Comparison of ENCODE assay signal across 14 mouse cellular contexts in genomic region chr11:76332240-76332639, GRCm38 (mm10).
DNase-seq lines count a peak whose midpoint lies in the region; ATAC-seq and TF ChIP-seq lines count a peak whose summit lies in the region.
"Had no signal": no experiment of that assay in that cellular context is flagged by ENCODE, and none has a peak within 500 bp of the region (broad histone marks: within the 10 kb centered on the region; RNA-seq: fewer than 3 reads in every experiment).

No protein-coding gene starts in this region.

- H3K4me2 ChIP-seq in forebrain, embryonic 12.5 days: no peak overlapping the region
- no peak overlapping the region for H3K4me2 ChIP-seq in forebrain, postnatal 0 days (ENCODE audit: low read depth)
- peak overlapping the region; percentile 31; the same call in 1 of the 2 replicates for H3K4me2 ChIP-seq in lung, embryonic 14.5 days
- H3K4me2 ChIP-seq in intestine, embryonic 16.5 days (ENCODE audit: low read depth, low read length): no peak overlapping the region
- no peak overlapping the region for H3K4me2 ChIP-seq in limb, embryonic 14.5 days (replicated peaks; ENCODE audit: low read depth, low read length, severe bottlenecking)
- H3K4me2 ChIP-seq in liver, postnatal 0 days (ENCODE audit: low read depth, low read length): no peak overlapping the region
- H3K4me2 ChIP-seq: forebrain, embryonic 13.5 days; hindbrain, embryonic 15.5 days; midbrain, embryonic 15.5 days had no signal

- H3K4me1 ChIP-seq in forebrain, embryonic 12.5 days: peaks cover 33% of the 10 kb centered on the region
- H3K4me1 ChIP-seq in forebrain, postnatal 0 days (ENCODE audit: insufficient read depth): 0 out of 2 replicates have a peak, but pooled peaks cover 3% of the 10 kb centered on the region
- peaks cover 23% of the 10 kb centered on the region for H3K4me1 ChIP-seq in lung, embryonic 14.5 days (ENCODE audit: insufficient read depth)
- H3K4me1 ChIP-seq in intestine, embryonic 16.5 days (ENCODE audit: control insufficient read depth, insufficient read depth, low read length): peaks cover 16% of the 10 kb centered on the region
- H3K4me1 ChIP-seq in limb, embryonic 14.5 days (ENCODE audit: control insufficient read depth, insufficient read depth, low read length): peaks cover 30% of the 10 kb centered on the region
- peaks cover 6% of the 10 kb centered on the region; the same call in 1 of the 2 replicates for H3K4me1 ChIP-seq in liver, postnatal 0 days (ENCODE audit: insufficient read depth)

- no peak for DNase-seq in forebrain, postnatal 0 days
- DNase-seq in lung, embryonic 14.5 days: peak; percentile 71
- DNase-seq in lung, adult 18-20 months: no peak
- peak; percentile 22 for DNase-seq in limb, embryonic 14.5 days (ENCODE audit: low spot score)
- DNase-seq in cerebellum, postnatal 36 days: no peak
- DNase-seq in liver, postnatal 0 days: no peak
- DNase-seq: cerebellum, adult 11 months; right cerebral cortex, postnatal 4 days had no signal

- TF ChIP-seq EP300 in liver, postnatal 0 days (IDR thresholded peaks at IDR 0.05; ENCODE audit: low read depth): no peak

- no peak for ATAC-seq in forebrain, embryonic 12.5 days (ENCODE audit: low FRiP score)
- no peak for ATAC-seq in forebrain, postnatal 0 days
- 0 out of 2 replicates have a peak, but pooled peaks have one; percentile 45 for ATAC-seq in lung, embryonic 14.5 days (ENCODE audit: insufficient read depth)
- no peak for ATAC-seq in intestine, embryonic 16.5 days
- ATAC-seq in limb, embryonic 14.5 days (ENCODE audit: low FRiP score, low read depth): no peak
- ATAC-seq in liver, postnatal 0 days: no peak
- ATAC-seq: forebrain, embryonic 13.5 days; midbrain, embryonic 15.5 days had no signal

- H3K9ac ChIP-seq in forebrain, embryonic 12.5 days: no peak overlapping the region
- no peak overlapping the region for H3K9ac ChIP-seq in forebrain, postnatal 0 days
- no peak overlapping the region for H3K9ac ChIP-seq in lung, embryonic 14.5 days
- H3K9ac ChIP-seq in intestine, embryonic 16.5 days (ENCODE audit: low read depth, low read length): no peak overlapping the region
- no peak overlapping the region for H3K9ac ChIP-seq in limb, embryonic 14.5 days (ENCODE audit: low read depth, low read length, severe bottlenecking)
- no peak overlapping the region for H3K9ac ChIP-seq in liver, postnatal 0 days (replicated peaks)
- H3K9ac ChIP-seq: forebrain, embryonic 13.5 days; hindbrain, embryonic 15.5 days; midbrain, embryonic 15.5 days had no signal

- H3K36me3 ChIP-seq in forebrain, embryonic 12.5 days (replicated peaks): no peaks in the 10 kb centered on the region
- H3K36me3 ChIP-seq in forebrain, postnatal 0 days (ENCODE audit: insufficient read depth): no peaks in the 10 kb centered on the region
- H3K36me3 ChIP-seq in lung, embryonic 14.5 days (ENCODE audit: insufficient read depth): no peaks in the 10 kb centered on the region
- H3K36me3 ChIP-seq in intestine, embryonic 16.5 days (ENCODE audit: control insufficient read depth, insufficient read depth, low read length): no peaks in the 10 kb centered on the region
- H3K36me3 ChIP-seq in limb, embryonic 14.5 days (ENCODE audit: control insufficient read depth, insufficient read depth, low read length): no peaks in the 10 kb centered on the region
- H3K36me3 ChIP-seq in liver, postnatal 0 days (replicated peaks; ENCODE audit: insufficient read depth, low read length): no peaks in the 10 kb centered on the region
- H3K36me3 ChIP-seq: hindbrain, embryonic 15.5 days; midbrain, embryonic 15.5 days had no signal

- no peak for TF ChIP-seq CTCF in forebrain, postnatal 0 days (IDR thresholded peaks at IDR 0.05; ENCODE audit: low read depth)
- TF ChIP-seq CTCF in lung, embryonic 14.5 days (IDR thresholded peaks at IDR 0.05; ENCODE audit: low read depth): no peak
- TF ChIP-seq CTCF in liver, postnatal 0 days (IDR thresholded peaks at IDR 0.05; ENCODE audit: low read depth): no peak

- 0 out of 2 replicates have a peak overlapping the region, but pooled peaks have one; percentile 36 for H3K27ac ChIP-seq in forebrain, embryonic 12.5 days
- H3K27ac ChIP-seq in forebrain, postnatal 0 days (ENCODE audit: low read depth, low read length): no peak overlapping the region
- peak overlapping the region; percentile 58; the same call in 1 of the 2 replicates for H3K27ac ChIP-seq in lung, embryonic 14.5 days (ENCODE audit: low read depth)
- H3K27ac ChIP-seq in intestine, embryonic 16.5 days (ENCODE audit: low read length): 0 out of 2 replicates have a peak overlapping the region, but pooled peaks have one; percentile 2
- no peak overlapping the region for H3K27ac ChIP-seq in limb, embryonic 14.5 days (replicated peaks; ENCODE audit: low read depth, low read length)
- no peak overlapping the region for H3K27ac ChIP-seq in liver, postnatal 0 days (ENCODE audit: low read depth)
- H3K27ac ChIP-seq: forebrain, embryonic 13.5 days; hindbrain, embryonic 15.5 days; midbrain, embryonic 15.5 days had no signal

- H3K4me3 ChIP-seq in forebrain, embryonic 12.5 days (replicated peaks): no peak overlapping the region
- no peak overlapping the region for H3K4me3 ChIP-seq in forebrain, postnatal 0 days (ENCODE audit: low read depth, low read length)
- H3K4me3 ChIP-seq in lung, embryonic 14.5 days (ENCODE audit: low read depth, low read length): no peak overlapping the region
- no peak overlapping the region for H3K4me3 ChIP-seq in intestine, embryonic 16.5 days (ENCODE audit: low read length)
- H3K4me3 ChIP-seq in limb, embryonic 14.5 days (replicated peaks; ENCODE audit: low read length): no peak overlapping the region
- no peak overlapping the region for H3K4me3 ChIP-seq in liver, postnatal 0 days (ENCODE audit: low read depth, low read length)
- H3K4me3 ChIP-seq: forebrain, embryonic 13.5 days; hindbrain, embryonic 15.5 days; midbrain, embryonic 15.5 days had no signal

- no peaks in the 10 kb centered on the region for H3K27me3 ChIP-seq in forebrain, embryonic 12.5 days
- no peaks in the 10 kb centered on the region for H3K27me3 ChIP-seq in forebrain, postnatal 0 days (ENCODE audit: insufficient read depth, low read length)
- H3K27me3 ChIP-seq in lung, embryonic 14.5 days (ENCODE audit: insufficient read depth, low read length): no peaks in the 10 kb centered on the region
- no peaks in the 10 kb centered on the region for H3K27me3 ChIP-seq in intestine, embryonic 16.5 days (replicated peaks; ENCODE audit: control insufficient read depth, insufficient read depth, low read length)
- H3K27me3 ChIP-seq in limb, embryonic 14.5 days (ENCODE audit: control insufficient read depth, insufficient read depth, low read length): no peaks in the 10 kb centered on the region
- no peaks in the 10 kb centered on the region for H3K27me3 ChIP-seq in liver, postnatal 0 days (ENCODE audit: insufficient read depth, low read length)
- H3K27me3 ChIP-seq: CH12.LX; forebrain, embryonic 13.5 days; hindbrain, embryonic 15.5 days; midbrain, embryonic 15.5 days had no signal

- no peak for TF ChIP-seq POLR2A in limb, embryonic 14.5 days (IDR thresholded peaks at IDR 0.05; ENCODE audit: borderline replicate concordance, extremely low read depth, insufficient read depth, insufficient read length)

- WGBS in forebrain, embryonic 12.5 days: 77% methylated on average over 5 of the region's 5 CpGs
- WGBS in forebrain, postnatal 0 days: 47% methylated on average over 5 of the region's 5 CpGs
- 23% methylated on average over 5 of the region's 5 CpGs for WGBS in lung, embryonic 14.5 days
- WGBS in intestine, embryonic 16.5 days: 46% methylated on average over 5 of the region's 5 CpGs
- WGBS in limb, embryonic 14.5 days: 30% methylated on average over 5 of the region's 5 CpGs
- 61% methylated on average over 5 of the region's 5 CpGs for WGBS in liver, postnatal 0 days (ENCODE audit: insufficient replicate concordance)

- no peaks in the 10 kb centered on the region for H3K9me3 ChIP-seq in forebrain, embryonic 12.5 days
- no peaks in the 10 kb centered on the region for H3K9me3 ChIP-seq in forebrain, postnatal 0 days (ENCODE audit: low read length)
- H3K9me3 ChIP-seq in lung, embryonic 14.5 days (ENCODE audit: low read depth, low read length): no peaks in the 10 kb centered on the region
- no peaks in the 10 kb centered on the region for H3K9me3 ChIP-seq in intestine, embryonic 16.5 days (ENCODE audit: control insufficient read depth, low read length)
- H3K9me3 ChIP-seq in limb, embryonic 14.5 days (ENCODE audit: control insufficient read depth, low read length): no peaks in the 10 kb centered on the region
- H3K9me3 ChIP-seq in liver, postnatal 0 days (ENCODE audit: low read length): no peaks in the 10 kb centered on the region
- H3K9me3 ChIP-seq: forebrain, embryonic 13.5 days; hindbrain, embryonic 15.5 days; midbrain, embryonic 15.5 days had no signal

Comparison
In these comparisons a context has a peak if more than half of its experiments do, and no peak if none do; other contexts are left out.
1. H3K27ac ChIP-seq: peak in forebrain, embryonic 12.5 days (single experiment), lung, embryonic 14.5 days (single experiment) and intestine, embryonic 16.5 days (single experiment); none in forebrain, postnatal 0 days (single experiment), limb, embryonic 14.5 days (single experiment) and liver, postnatal 0 days (single experiment).
2. DNase-seq: peak in lung, embryonic 14.5 days (single experiment) and limb, embryonic 14.5 days (single experiment); none in forebrain, postnatal 0 days (single experiment), lung, adult 18-20 months (0 of 2), cerebellum, postnatal 36 days (0 of 2) and liver, postnatal 0 days (single experiment).